Mouse (Mus musculus) olfactory bulb, adult 2 months (tissue): Measurements from ENCODE around the gene Tenm3. TPM values are rescaled to one million over a fixed set of nuclear protein-coding genes. Genes with fewer than 3 reads are reported as not detected.

Experiments used
- H3K27ac ChIP-seq: fragments of 200-500 bp; 2 replicates; pipeline ENCODE4 v1.5.1; 2012; ENCODE audit warnings: low read depth, low read length; ENCODE audit not compliant: insufficient read depth
- H3K4me1 ChIP-seq: fragments of 200-500 bp; 2 replicates; pipeline ENCODE4 v1.6.1; 2012; ENCODE audit warnings: low read length; ENCODE audit not compliant: control insufficient read depth, insufficient read depth
- H3K4me3 ChIP-seq: fragments of 200-500 bp; 2 replicates; pipeline ENCODE4 v1.5.1; 2012; ENCODE audit warnings: mild to moderate bottlenecking, low read depth, low read length, moderate library complexity; ENCODE audit not compliant: insufficient read depth
- CTCF ChIP-seq: fragments of 200-500 bp; IDR thresholded peaks from 2 replicates; pipeline ENCODE4 v1.5.1; 2012; ENCODE audit warnings: low read depth, mild to moderate bottlenecking, low read length, moderate library complexity; ENCODE audit not compliant: insufficient read depth
- POLR2A ChIP-seq: fragments of 200-500 bp; IDR thresholded peaks from 2 replicates; pipeline ENCODE4 v1.6.1; 2012; ENCODE audit warnings: mild to moderate bottlenecking, low read depth, low read length, moderate library complexity; ENCODE audit not compliant: insufficient read depth
- WGBS: fragments of 180-500 bp; shearing (Covaris S2); methylation state at CpG from one replicate; pipeline ENCODE4 v1.1.7; 2018; 5-methylcytosine and 5-hydroxymethylcytosine counted together
- polyA plus RNA-seq: library from polyadenylated mRNA; stranded (reverse); fragments of >200 nt; gene quantifications from 2 replicates; pipeline ENCODE4 v1.2.4, GENCODE M21; 2012; ENCODE audit warnings: low replicate concordance; ENCODE audit not compliant: missing spikeins, insufficient read depth, insufficient read length

Gene Tenm3
- polyA plus RNA-seq, 1 experiment, result 52.2 TPM

GRCm38 (mm10) chr8:48467633-48468032 is 376.1 kb downstream of the Tenm3 start:
- 67% methylated on average over 5 of the region's 5 CpGs for WGBS
- no peak for TF ChIP-seq CTCF
- Histone ChIP-seq H3K4me1 (peaks cover 5% of the 10 kb centered on the region; the same call in 1 of the 2 replicates), H3K27ac (no peak overlapping the region), H3K4me3 (no peak overlapping the region)

GRCm38 (mm10) chr8:48458373-48458772 is 385.4 kb downstream of the Tenm3 start:
- TF ChIP-seq POLR2A (no peak), CTCF (no peak)
- Histone ChIP-seq H3K4me1 (peaks cover 10% of the 10 kb centered on the region; the same call in 1 of the 2 replicates), H3K4me3 (no peak overlapping the region), H3K27ac (no peak overlapping the region)
- 32% methylated on average over 5 of the region's 5 CpGs for WGBS

- WGBS, result 58% methylated on average over 22 of the region's 22 CpGs
- no peak overlapping the region for H3K27ac ChIP-seq
- TF ChIP-seq POLR2A (no peak), CTCF (no peak)
These were observed 387.2 kb downstream of the Tenm3 start for GRCm38 (mm10) chr8:48456328-48457124.

GRCm38 (mm10) chr8:48451247-48451635 is 392.5 kb downstream of the Tenm3 start:
- TF ChIP-seq POLR2A (no peak), CTCF (no peak)
- no peak overlapping the region for H3K4me3 ChIP-seq
- 45% methylated on average over 7 of the region's 7 CpGs for WGBS
- H3K4me1 ChIP-seq, result peaks cover 5% of the 10 kb centered on the region; the same call in 1 of the 2 replicates
- H3K27ac ChIP-seq, result no peak overlapping the region

More at GRCm38 (mm10) chr8:48456328-48457124, 387.2 kb downstream of the Tenm3 start:
- Histone ChIP-seq H3K4me1 (peaks cover 10% of the 10 kb centered on the region; the same call in 1 of the 2 replicates), H3K4me3 (no peak overlapping the region)

- WGBS, result 72% methylated on average over 23 of the region's 23 CpGs
- H3K4me3 ChIP-seq, result no peak overlapping the region
- peaks cover 4% of the 10 kb centered on the region; the same call in 1 of the 2 replicates for H3K4me1 ChIP-seq
- TF ChIP-seq CTCF, result no peak
- TF ChIP-seq POLR2A, result no peak
- no peak overlapping the region for H3K27ac ChIP-seq
These were observed 393.1 kb downstream of the Tenm3 start for GRCm38 (mm10) chr8:48450397-48451246.

GRCm38 (mm10) chr8:48449625-48450024 is 394.1 kb downstream of the Tenm3 start:
- no peak overlapping the region for H3K27ac ChIP-seq
- H3K4me1 ChIP-seq, result peaks cover 4% of the 10 kb centered on the region; the same call in 1 of the 2 replicates
- TF ChIP-seq CTCF (no peak), POLR2A (no peak)
- WGBS, result 61% methylated on average over 3 of the region's 3 CpGs
- no peak overlapping the region for H3K4me3 ChIP-seq

GRCm38 (mm10) chr8:48445690-48446089 is 398.1 kb downstream of the Tenm3 start:
- H3K4me3 ChIP-seq, result no peak overlapping the region
- no peak for TF ChIP-seq POLR2A
- no peak for TF ChIP-seq CTCF
- H3K4me1 ChIP-seq, result no peaks in the 10 kb centered on the region
- 86% methylated on average over 4 of the region's 4 CpGs for WGBS
- H3K27ac ChIP-seq, result no peak overlapping the region

GRCm38 (mm10) chr8:48439491-48439890 is 404.3 kb downstream of the Tenm3 start:
- H3K4me3 ChIP-seq, result no peak overlapping the region
- peaks cover 5% of the 10 kb centered on the region; the same call in 1 of the 2 replicates for H3K4me1 ChIP-seq
- 98% methylated on average over 12 of the region's 12 CpGs for WGBS
- TF ChIP-seq CTCF (no peak), POLR2A (no peak)
- no peak overlapping the region for H3K27ac ChIP-seq

- TF ChIP-seq CTCF, result no peak
- WGBS, result 62% methylated on average over 16 of the region's 16 CpGs
- peaks cover 5% of the 10 kb centered on the region; the same call in 1 of the 2 replicates for H3K4me1 ChIP-seq
- H3K4me3 ChIP-seq, result no peak overlapping the region
- H3K27ac ChIP-seq, result no peak overlapping the region
These were observed 406.1 kb downstream of the Tenm3 start for GRCm38 (mm10) chr8:48437523-48438207.
